Mouse (Mus musculus) activated CD4-positive, CD25-positive, alpha-beta regulatory T cell, adult 9 weeks (primary cell): Measurements from ENCODE around the gene Iqgap1. TPM values are rescaled to one million over a fixed set of nuclear protein-coding genes. Genes with fewer than 3 reads are reported as not detected.

Experiments used
- polyA plus RNA-seq: library from polyadenylated mRNA; unstranded; fragments of 100-300 nt; shearing (Covaris generic); gene quantifications from one replicate; pipeline ENCODE4 v1.2.1, GENCODE M21; 2017

The Iqgap1 gene
- polyA plus RNA-seq, result 305 TPM

GRCm38 (mm10) chr7:80825843-80826403, at the start of gene Iqgap1:
Gene Iqgap1, minus strand, starts transcription at chr7:80825974.

GRCm38 (mm10) chr7:80860729-80861274, 35.0 kb upstream of the Iqgap1 start, which contains the start of gene Zscan2:
Gene Zscan2, plus strand, starts transcription at chr7:80860920.

GRCm38 (mm10) chr7:80688556-80689220, 137.1 kb downstream of the Iqgap1 start, which contains the start of gene Crtc3:
Gene Crtc3, minus strand, starts transcription at chr7:80688877.

Other genes with a start within 250 kb of the Iqgap1 start
- gene Crtc3, start 137.1 kb downstream of the Iqgap1 start, polyA plus RNA-seq, result 11.5 TPM
- 3.1 TPM for gene Zscan2, start 34.9 kb upstream of the Iqgap1 start, polyA plus RNA-seq
- gene Wdr73, start 75.3 kb upstream of the Iqgap1 start, polyA plus RNA-seq, result 39.2 TPM
- 52.9 TPM for gene Nmb, start 79.1 kb upstream of the Iqgap1 start, polyA plus RNA-seq
- 350 TPM for gene Sec11a, start 121.8 kb upstream of the Iqgap1 start, polyA plus RNA-seq
- 18.7 TPM for gene Zfp592, start 167.7 kb upstream of the Iqgap1 start, polyA plus RNA-seq
- not detected for gene Alpk3, start 231.6 kb upstream of the Iqgap1 start, polyA plus RNA-seq